Mouse (Mus musculus): ENCODE results near the gene Zfp956. TPM values are rescaled to one million over a fixed set of nuclear protein-coding genes. Genes with fewer than 3 reads are reported as not detected.

Gene Zfp956
- 14.4 and 15.3 TPM in 2 replicates for polyA plus RNA-seq (2015; fragmentation: Nextera tagmentation; extraction: Ambion mirVana)

GRCm38 (mm10) chr6:47953191-47953726, at the start of gene Zfp956:
TSS of gene Zfp956 (plus strand) at chr6:47953390.
- Histone ChIP-seq H3K4me2 (peak within 1 kb of the TSS; percentile 79), H3K9me3 (no peaks in the 10 kb centered on the region), H3K4me3 (peak within 1 kb of the TSS; percentile 73), H3K9ac (peak within 1 kb of the TSS; percentile 83), H3K27ac (peak within 1 kb of the TSS; percentile 78), H3K4me1 (peaks cover 14% of the 10 kb centered on the region), H3K27me3 (no peaks in the 10 kb centered on the region), H3K36me3 (peaks cover 37% of the 10 kb centered on the region)
- peak; percentile 98 for ATAC-seq (ENCODE audit: insufficient number of reproducible peaks, insufficient read depth, low FRiP score, low TSS enrichment, low read depth)
- under 1% methylated on average over 31 of the region's 31 CpGs for WGBS

DNA sequence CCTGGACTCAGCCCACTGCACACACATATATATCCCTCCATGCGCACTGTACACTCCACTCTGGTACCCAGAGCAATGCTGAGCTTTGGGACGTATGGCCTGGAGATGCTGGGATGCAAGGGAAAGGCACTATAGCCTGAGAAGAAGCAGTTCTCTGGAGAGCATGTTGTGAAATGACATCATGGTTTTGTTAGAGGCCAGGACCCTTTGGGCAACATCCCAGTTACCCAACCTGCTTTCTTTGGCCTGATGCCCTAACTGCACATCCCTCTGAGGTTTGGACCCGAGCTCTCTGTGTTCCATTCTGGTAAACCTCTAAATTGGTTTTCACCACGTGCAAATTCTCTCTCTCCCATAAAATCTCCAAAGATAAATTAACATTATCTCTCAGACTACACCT, 49.6 kb upstream of the Zfp956 start:
- no peaks in the 10 kb centered on the region for H3K4me1 ChIP-seq
- H3K36me3 ChIP-seq, result peaks cover 95% of the 10 kb centered on the region
- H3K9me3 ChIP-seq, result no peaks in the 10 kb centered on the region
- no peak overlapping the region for H3K4me2 ChIP-seq
- peaks cover 8% of the 10 kb centered on the region; the same call in 1 of the 2 replicates for H3K27me3 ChIP-seq
- H3K27ac ChIP-seq, result no peak overlapping the region
- no peak overlapping the region for H3K9ac ChIP-seq
- no peak overlapping the region for H3K4me3 ChIP-seq
- ATAC-seq (ENCODE audit: insufficient number of reproducible peaks, insufficient read depth, low FRiP score, low TSS enrichment, low read depth), result no peak
- WGBS, result 75% methylated on average over 4 of the region's 4 CpGs

DNA sequence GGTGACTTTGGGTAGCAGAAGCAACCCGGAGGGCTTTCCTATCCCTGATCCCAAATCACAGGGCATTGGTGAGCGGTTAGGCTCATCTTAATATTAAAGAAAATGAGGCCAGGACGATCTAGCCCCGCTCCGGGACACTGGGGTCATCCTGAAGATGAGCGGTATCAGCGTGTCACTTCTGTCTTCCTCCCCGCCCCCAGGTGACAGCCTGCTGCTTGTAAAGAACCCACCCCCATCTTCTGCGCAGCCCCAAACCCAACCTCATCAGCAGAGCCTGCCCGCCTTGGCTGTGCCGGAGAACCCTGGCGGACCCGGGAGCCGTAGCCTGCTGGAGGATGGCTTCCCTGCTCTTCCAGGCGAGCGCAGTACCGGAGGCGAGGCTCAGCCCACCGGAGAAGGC, 48.8 kb upstream of the Zfp956 start:
- ATAC-seq (ENCODE audit: insufficient number of reproducible peaks, insufficient read depth, low FRiP score, low TSS enrichment, low read depth), result no peak
- Histone ChIP-seq H3K27ac (no peak overlapping the region), H3K4me3 (no peak overlapping the region), H3K4me2 (no peak overlapping the region), H3K4me1 (no peaks in the 10 kb centered on the region), H3K27me3 (peaks cover 8% of the 10 kb centered on the region; the same call in 1 of the 2 replicates), H3K9me3 (no peaks in the 10 kb centered on the region), H3K9ac (no peak overlapping the region), H3K36me3 (peaks cover 87% of the 10 kb centered on the region)
- 39% methylated on average over 19 of the region's 19 CpGs for WGBS

- Histone ChIP-seq H3K4me1 (no peaks in the 10 kb centered on the region), H3K4me3 (no peak overlapping the region), H3K9me3 (no peaks in the 10 kb centered on the region), H3K27me3 (peaks cover 8% of the 10 kb centered on the region; the same call in 1 of the 2 replicates), H3K36me3 (peaks cover 79% of the 10 kb centered on the region), H3K9ac (no peak overlapping the region), H3K27ac (no peak overlapping the region), H3K4me2 (no peak overlapping the region)
- WGBS, result 61% methylated on average over 44 of the region's 44 CpGs
- no peak for ATAC-seq (ENCODE audit: insufficient number of reproducible peaks, insufficient read depth, low FRiP score, low TSS enrichment, low read depth)
Observed at GRCm38 (mm10) chr6:47904917-47905695, 48.1 kb upstream of the Zfp956 start.

DNA sequence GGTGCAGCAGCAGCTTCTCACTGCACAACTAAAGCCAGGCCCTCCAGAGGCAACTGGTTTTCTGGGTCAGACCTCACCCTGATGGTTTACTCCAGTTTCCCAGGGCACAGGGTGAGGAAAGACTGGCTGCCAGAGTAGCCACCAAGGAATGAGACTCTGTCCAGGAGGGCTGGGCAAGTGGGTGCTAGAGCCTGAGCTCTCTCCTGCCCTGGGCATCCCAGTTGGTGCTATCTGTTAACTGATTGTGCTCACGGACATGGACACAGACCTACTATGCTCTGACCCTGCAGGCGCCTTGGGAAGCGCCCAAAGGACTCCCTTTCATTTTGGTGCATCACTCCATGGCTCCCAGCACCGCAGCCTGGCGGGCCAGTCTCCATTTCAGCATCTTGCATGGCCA, 46.9 kb upstream of the Zfp956 start:
- Histone ChIP-seq H3K9me3 (no peaks in the 10 kb centered on the region), H3K9ac (no peak overlapping the region), H3K27ac (no peak overlapping the region), H3K27me3 (peaks cover 8% of the 10 kb centered on the region; the same call in 1 of the 2 replicates), H3K36me3 (peaks cover 67% of the 10 kb centered on the region), H3K4me1 (no peaks in the 10 kb centered on the region), H3K4me3 (no peak overlapping the region), H3K4me2 (no peak overlapping the region)
- WGBS, result 91% methylated on average over 5 of the region's 5 CpGs
- ATAC-seq (ENCODE audit: insufficient number of reproducible peaks, insufficient read depth, low FRiP score, low TSS enrichment, low read depth), result no peak

DNA sequence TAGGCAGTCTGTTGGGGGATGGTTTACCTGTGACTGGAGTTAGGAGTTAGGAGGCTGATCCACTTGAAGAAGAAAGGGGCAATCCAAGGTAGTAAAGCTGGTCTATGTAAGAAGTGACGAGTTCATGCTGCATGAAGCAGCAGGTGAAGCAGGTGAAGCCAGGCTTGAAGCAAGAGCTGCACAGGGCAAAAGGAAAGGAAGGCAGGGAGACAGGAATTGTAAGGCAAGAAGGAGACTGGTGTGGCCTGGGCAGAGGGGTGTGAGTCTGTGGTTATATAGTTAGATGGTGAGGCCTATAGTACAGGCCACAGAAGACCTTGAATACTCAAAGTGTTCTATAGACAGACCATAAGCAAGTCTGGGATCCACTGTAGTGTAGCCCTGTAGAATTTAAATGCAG, 44.2 kb upstream of the Zfp956 start:
- ATAC-seq (ENCODE audit: insufficient number of reproducible peaks, insufficient read depth, low FRiP score, low TSS enrichment, low read depth), result no peak
- 82% methylated on average over 1 of the region's 1 CpGs for WGBS
- H3K4me3 ChIP-seq, result no peak overlapping the region
- H3K9ac ChIP-seq, result no peak overlapping the region
- H3K9me3 ChIP-seq, result no peaks in the 10 kb centered on the region
- H3K27me3 ChIP-seq, result no peaks in the 10 kb centered on the region
- H3K4me2 ChIP-seq, result no peak overlapping the region
- H3K27ac ChIP-seq, result no peak overlapping the region
- no peaks in the 10 kb centered on the region for H3K4me1 ChIP-seq
- H3K36me3 ChIP-seq, result peaks cover 42% of the 10 kb centered on the region

DNA sequence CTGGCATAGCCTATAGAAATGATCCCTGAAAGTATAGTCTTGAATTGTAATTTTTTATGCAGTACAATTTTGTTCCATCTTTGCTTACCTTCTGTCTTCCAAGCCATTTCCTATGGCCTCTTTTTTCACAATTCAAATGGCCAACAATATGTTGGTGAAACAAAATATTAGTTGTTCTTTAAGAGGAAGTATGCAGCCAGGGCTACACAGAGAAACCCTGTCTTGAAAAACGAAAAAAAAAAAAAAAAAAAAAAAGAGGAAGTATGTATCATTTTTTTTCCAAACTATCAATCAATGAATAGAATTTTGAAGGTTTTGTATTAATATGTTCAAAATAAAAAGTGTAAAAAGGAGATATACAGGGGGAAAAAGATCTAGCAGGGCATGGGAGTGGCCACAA, 41.5 kb upstream of the Zfp956 start:
- H3K4me2 ChIP-seq, result no peak overlapping the region
- H3K27ac ChIP-seq, result no peak overlapping the region
- peaks cover 15% of the 10 kb centered on the region for H3K36me3 ChIP-seq
- no peaks in the 10 kb centered on the region for H3K4me1 ChIP-seq
- H3K9ac ChIP-seq, result no peak overlapping the region
- no peaks in the 10 kb centered on the region for H3K9me3 ChIP-seq
- ATAC-seq (ENCODE audit: insufficient number of reproducible peaks, insufficient read depth, low FRiP score, low TSS enrichment, low read depth), result no peak
- 63% methylated on average over 1 of the region's 1 CpGs for WGBS
- no peak overlapping the region for H3K4me3 ChIP-seq
- no peaks in the 10 kb centered on the region for H3K27me3 ChIP-seq

DNA sequence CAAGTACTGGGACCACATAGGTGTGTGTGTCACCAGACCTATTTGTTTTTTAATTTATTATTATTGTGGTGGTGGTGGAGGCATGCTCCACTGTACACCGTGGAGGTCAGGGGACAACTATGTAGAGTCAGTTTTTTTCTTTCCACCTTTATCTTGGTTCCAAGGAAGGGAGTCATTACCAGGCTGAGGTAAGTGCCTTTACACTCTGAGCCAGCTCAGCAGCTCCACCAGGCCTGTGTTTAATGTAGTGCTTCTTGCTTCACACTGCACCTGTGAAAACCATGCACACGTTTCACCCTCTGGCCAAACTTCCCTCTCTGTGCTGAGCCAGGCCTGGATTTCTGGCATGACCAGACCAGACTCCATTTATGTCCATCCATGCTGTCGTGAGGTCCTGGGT, 40.2 kb upstream of the Zfp956 start:
- H3K36me3 ChIP-seq, result peaks cover 3% of the 10 kb centered on the region
- no peak overlapping the region for H3K9ac ChIP-seq
- ATAC-seq (ENCODE audit: insufficient number of reproducible peaks, insufficient read depth, low FRiP score, low TSS enrichment, low read depth), result no peak
- 50% methylated on average over 3 of the region's 3 CpGs for WGBS
- H3K4me3 ChIP-seq, result no peak overlapping the region
- H3K27me3 ChIP-seq, result no peaks in the 10 kb centered on the region
- no peaks in the 10 kb centered on the region for H3K9me3 ChIP-seq
- H3K4me1 ChIP-seq, result no peaks in the 10 kb centered on the region
- H3K27ac ChIP-seq, result no peak overlapping the region
- no peak overlapping the region for H3K4me2 ChIP-seq

DNA sequence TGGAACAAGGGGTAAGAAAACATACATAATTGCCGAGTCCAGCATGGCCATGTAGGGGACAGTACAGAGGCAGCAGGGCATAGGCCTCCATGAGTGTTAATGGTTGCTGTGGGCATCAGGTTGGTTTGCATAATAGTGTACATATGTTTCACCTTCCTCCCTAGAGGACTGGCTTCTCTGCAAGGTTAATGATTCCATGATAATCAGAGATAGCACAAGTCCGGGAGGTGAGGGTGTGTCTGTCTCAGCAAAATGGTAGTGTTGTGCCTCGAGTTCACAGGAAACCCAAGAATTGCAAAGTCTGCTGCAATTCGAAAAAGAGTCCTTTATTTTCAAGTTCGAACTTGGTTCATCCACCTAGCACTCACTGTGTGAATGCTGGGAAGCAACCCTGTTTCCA, 36.1 kb upstream of the Zfp956 start:
- ATAC-seq (ENCODE audit: insufficient number of reproducible peaks, insufficient read depth, low FRiP score, low TSS enrichment, low read depth), result no peak
- no peak overlapping the region for H3K9ac ChIP-seq
- H3K27ac ChIP-seq, result no peak overlapping the region
- H3K36me3 ChIP-seq, result no peaks in the 10 kb centered on the region
- no peak overlapping the region for H3K4me2 ChIP-seq
- no peaks in the 10 kb centered on the region for H3K27me3 ChIP-seq
- no peak overlapping the region for H3K4me3 ChIP-seq
- peaks cover 10% of the 10 kb centered on the region for H3K4me1 ChIP-seq
- H3K9me3 ChIP-seq, result no peaks in the 10 kb centered on the region
- WGBS, result 74% methylated on average over 5 of the region's 5 CpGs

DNA sequence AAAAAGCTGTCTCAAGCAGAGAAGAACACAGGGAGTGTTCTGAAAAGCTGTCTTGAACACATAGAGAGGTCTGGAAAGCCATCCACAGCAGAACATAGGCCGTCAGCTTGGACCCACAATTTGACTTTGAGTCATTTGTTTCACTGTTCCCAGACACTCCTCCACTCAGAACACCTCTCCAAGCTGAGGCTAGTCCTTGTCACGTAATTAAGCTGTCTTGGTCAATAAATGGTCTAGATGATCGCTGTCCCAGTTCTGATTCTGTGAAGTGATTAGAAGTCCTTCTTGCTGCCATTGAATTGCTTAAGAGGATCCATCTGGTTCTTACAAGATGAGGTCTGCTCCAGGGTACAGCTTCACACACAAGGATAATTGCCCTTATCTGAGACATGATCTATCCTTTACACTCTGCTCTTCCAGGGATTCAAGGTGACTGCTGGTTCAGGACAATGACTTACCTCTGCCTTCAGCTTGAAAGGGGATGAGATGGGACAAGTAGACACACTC, 34.4 kb upstream of the Zfp956 start:
- no peak overlapping the region for H3K9ac ChIP-seq
- no peaks in the 10 kb centered on the region for H3K36me3 ChIP-seq
- H3K4me2 ChIP-seq, result no peak overlapping the region
- H3K4me3 ChIP-seq, result no peak overlapping the region
- no peak for ATAC-seq (ENCODE audit: insufficient number of reproducible peaks, insufficient read depth, low FRiP score, low TSS enrichment, low read depth)
- H3K4me1 ChIP-seq, result peaks cover 13% of the 10 kb centered on the region
- H3K27ac ChIP-seq, result no peak overlapping the region
- WGBS, result 75% methylated on average over 3 of the region's 3 CpGs
- no peaks in the 10 kb centered on the region for H3K27me3 ChIP-seq
- H3K9me3 ChIP-seq, result no peaks in the 10 kb centered on the region

DNA sequence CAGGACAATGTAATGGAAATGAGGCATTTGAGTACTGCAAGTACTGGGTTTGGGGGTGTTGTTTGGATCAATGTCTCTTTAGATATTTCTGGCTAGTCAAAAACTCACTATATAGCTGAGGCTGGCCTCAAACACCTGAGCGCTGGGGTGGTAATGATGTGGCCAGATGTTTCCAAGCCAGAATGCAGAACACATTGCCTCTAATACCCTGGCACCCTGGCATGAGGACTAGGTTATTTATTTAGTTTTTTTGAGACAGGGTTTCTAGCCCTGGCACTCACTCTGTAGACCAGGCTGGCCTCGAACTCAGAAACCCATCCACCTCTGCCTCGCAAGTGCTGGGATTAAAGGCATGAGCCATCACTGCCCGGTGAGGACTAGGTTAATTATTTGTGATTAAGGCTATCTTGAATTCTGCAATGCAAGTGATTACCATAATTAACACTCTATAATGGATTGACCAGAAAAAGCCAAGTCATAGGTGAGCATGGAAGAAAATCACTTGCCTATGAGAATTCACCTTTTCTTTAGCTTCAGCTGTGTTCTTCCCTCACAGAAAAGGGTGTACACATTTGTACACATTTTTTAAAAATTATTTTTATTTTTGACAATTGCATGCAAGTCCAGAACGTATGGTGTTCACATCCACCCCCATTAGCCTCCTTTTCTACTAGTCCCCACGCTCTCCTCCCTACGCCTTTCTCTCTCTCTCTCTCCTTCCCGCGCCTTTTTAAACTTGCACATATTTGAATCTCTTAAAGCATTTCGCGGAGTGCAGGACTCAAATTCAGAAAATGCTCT, 33.3 kb upstream of the Zfp956 start:
- Histone ChIP-seq H3K4me2 (peak overlapping the region; percentile 79), H3K4me1 (peaks cover 13% of the 10 kb centered on the region), H3K9ac (peak overlapping the region; percentile 90), H3K9me3 (no peaks in the 10 kb centered on the region), H3K27ac (peak overlapping the region; percentile 98), H3K27me3 (no peaks in the 10 kb centered on the region), H3K4me3 (peak overlapping the region; percentile 86), H3K36me3 (no peaks in the 10 kb centered on the region)
- WGBS, result 25% methylated on average over 11 of the region's 11 CpGs
- ATAC-seq (ENCODE audit: insufficient number of reproducible peaks, insufficient read depth, low FRiP score, low TSS enrichment, low read depth), result no peak
